Mouse (Mus musculus): Measurements from ENCODE around the gene Hectd1.

GRCm38 (mm10) chr12:51849902-51850301 lies 20.6 kb upstream of the Hectd1 start:
- TF ChIP-seq POLR2A (IDR thresholded peaks at IDR 0.05; ENCODE audit: extremely low read depth, insufficient read depth, low read length) (no peak), CTCF (IDR thresholded peaks at IDR 0.05; ENCODE audit: low read depth, low read length) (no peak)

Data from liver, adult 2 months (tissue).